Mouse (Mus musculus): ENCODE measurements at regions not wholly inside any gene's neighbourhood (a gene's known extent, or its start where the extent isn't known, plus 50 kb on each side); places are given as distances from the start of the nearest gene placed in this dataset.

- TF ChIP-seq CTCF (conservative IDR thresholded peaks at IDR 0.05; ENCODE audit: low read length) = no peak
- TF ChIP-seq POU5F1 (IDR thresholded peaks at IDR 0.05; ENCODE audit: borderline replicate concordance, low read length) = no peak
These were observed 1044.5 kb upstream of the Lcorl start for GRCm38 (mm10) chr5:46901909-46902308.
